Mouse (Mus musculus): ENCODE data around the gene Cib2. TPM values are rescaled to one million over a fixed set of nuclear protein-coding genes. Genes with fewer than 3 reads are reported as not detected.

Cib2 gene
- total RNA-seq, 2 experiments from 2014 or later: 23.6 to 23.9 TPM

DNA sequence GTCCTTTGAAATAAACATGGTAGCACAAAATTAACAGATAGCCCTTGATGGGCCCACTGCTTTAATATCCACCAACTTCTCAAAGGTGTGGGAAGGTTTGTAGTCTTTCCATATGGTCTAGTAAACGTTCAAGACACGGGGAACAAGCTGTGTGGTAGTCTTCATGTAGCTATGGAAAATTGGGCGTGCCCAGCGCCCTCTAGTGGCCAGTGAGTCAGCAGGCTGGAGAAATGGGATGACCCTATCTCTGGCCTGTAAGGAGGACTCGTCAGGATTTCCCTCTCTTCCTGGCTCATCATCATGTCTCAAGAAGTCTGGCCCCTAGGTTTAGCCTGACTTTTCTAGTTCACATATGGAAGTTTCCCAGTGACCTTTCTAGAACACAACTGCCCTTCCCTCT is 12.5 kb downstream of the Cib2 start:
- DNase-seq: peak; percentile 67

DNA sequence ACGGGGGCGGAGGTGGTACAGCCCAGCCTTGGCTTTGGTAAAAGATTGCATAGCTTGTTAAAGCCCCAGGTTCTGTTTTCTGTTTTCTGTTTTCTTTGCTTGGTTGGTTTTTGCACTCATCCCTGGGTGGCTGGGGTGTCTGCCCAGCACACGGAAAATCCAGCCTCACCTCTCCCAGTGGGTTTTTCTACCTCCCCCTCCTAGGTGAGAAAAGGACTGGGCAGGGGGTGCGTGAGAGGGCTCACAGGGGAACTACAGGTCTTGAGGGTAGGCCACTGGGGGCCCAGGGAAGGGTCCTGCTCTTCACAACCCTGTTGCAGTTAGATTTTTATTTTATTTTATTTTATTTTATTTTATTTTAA is 15.1 kb downstream of the Cib2 start:
- no peak for DNase-seq

DNA sequence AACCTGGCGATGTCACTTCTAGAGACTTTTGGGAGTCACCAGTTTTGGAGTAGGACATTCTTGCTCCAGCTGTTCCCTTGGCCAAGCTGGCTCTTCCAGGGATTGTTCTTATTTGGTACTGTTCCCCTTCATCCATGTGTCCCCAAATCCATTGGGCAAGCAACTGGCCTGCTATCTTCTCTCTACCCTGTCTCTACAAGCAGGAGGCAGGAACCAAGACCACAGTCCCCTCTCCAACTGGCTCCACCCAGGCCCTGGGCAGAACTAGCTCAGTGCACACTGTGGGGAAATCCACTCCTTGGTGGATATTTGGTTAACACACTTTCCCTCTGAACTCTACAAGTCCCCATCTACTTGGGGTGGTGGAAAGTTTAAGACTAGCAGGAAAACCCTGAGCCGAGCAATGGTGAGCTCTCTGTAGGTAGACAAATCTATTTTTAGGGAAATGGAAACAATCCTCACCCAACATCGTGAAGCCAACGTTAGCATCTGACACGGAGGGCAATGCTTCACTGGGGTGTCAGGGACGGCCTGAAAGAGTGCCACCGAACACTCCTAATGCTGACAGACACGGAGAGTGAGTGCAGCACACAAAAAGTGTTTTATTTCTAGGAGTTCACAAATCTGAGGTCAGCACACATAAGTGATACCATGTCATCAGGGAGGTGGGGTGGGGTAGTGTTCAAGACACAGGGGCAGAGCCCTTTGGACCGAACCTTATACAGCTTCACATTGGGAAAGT is 15.6 kb downstream of the Cib2 start:
- no peak for DNase-seq

DNA sequence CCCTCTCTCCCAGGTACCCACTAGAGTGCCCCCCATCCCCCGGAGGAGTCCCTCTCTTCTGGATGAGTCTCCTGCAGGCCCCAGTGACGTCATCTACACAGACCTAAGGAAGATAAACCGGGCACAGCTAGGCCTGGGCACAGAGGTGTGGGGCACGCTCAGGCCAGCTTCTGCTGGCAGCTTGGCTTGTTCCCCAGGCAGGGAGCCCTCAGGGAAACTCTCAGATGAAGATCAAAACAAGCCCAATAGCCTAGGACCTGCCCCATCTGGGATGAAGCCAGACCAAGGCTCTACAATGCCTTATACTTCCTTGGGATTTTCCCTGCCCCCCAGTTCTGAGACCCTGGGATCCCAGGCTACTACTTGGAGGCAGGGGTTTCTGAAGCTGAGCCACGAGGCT is 19.2 kb downstream of the Cib2 start:
- DNase-seq: no peak

- no peak for DNase-seq
Measured at GRCm38 (mm10) chr9:54538684-54539083, 21.3 kb downstream of the Cib2 start, which contains the start of gene Sh2d7. Gene Sh2d7, plus strand, starts transcription at chr9:54538984.

DNA sequence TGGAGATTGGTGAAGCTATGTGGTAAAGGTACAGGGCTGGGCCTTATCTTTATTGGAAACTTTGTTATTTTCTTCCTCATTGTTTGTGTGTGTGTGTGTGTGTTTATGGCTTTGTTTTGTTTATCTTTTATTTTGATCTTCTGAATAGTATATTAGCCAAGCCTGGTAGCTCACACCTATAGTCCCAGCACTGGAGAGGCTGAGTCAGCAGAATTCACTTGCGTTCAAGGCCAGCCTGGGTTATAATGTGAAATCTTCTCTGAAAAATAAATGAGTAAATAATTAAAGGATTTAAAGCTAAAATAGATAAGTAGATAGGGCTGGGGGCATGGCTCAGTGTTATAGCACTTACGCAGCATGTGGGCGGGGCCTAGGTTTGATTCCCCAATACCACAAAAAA is 21.8 kb downstream of the Cib2 start:
- no peak for DNase-seq

DNA sequence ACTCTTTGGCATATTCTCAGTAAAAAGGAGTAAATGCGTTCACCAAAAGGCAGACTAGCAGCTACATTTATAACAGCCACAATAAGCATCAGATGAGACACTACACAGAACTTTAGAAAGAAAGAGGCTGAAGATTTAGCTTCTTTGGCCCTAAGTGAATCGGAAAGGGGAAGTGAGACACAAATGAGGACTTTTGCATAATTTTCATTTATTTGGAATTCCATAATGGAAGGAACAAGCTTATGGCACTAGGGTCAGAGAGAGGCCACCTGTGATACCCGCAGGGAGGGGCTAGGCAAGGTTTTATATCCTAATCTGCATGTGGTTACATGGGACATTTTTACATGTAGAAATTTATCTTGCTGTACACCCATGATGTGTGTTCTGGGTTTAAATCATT is 22.5 kb downstream of the Cib2 start:
- no peak for DNase-seq

DNA sequence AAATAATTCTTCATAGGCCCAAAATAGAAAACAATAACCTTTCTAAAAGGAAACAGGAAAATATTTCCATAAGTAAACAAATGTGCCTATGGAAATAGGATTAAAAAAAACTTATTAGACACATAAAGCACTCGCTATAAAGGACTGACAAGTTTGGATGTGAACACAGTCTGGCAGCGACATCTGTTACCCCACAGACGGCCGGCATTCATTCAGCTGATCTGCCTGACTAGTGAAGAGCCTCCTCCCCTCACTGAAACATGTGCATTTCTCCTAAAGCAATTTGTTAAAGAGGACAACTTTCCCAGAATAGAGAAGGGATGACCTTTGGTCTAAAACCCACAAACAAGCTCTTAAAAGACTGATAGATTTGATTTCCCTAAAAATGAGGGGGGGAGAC is 23.0 kb downstream of the Cib2 start:
- DNase-seq: no peak

DNA sequence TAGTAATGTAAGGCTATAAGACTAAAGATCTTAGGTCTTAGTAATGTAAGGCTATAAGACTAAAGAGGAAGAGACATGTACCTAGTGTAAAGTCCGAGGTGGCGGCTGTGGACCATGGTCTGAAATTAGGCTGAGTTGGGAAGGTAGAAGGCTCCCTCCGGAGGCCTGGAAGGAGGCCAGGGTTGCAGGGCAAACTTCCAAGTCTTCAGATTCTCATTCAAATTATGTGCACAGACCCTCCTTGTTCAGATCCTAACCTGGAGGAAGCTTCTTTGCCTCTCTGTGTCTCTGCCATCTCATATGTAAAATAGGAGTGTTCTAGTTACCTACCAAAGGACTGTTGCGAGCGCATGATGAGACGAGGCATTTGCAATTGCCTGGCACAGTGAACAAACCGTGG is 23.8 kb downstream of the Cib2 start:
- no peak for DNase-seq

DNA sequence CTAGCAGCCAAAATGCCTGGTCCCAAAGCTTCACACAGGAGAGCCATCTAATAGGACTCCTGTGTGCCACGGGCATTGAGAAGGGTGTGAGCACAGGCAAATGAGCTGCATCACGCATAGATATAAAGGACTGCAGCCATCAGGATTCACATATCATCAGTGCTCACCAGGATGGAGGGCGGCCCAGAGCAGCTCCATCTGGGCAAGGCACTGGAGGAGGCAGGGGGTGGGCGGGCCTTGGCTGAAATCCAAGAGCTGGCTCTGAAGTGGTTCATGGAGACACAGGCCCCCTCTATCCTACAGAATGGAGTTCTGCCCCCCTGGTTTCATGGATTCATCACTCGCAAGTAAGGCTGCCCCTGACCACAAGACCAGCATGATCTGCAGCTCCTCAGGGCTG is 26.0 kb downstream of the Cib2 start:
- DNase-seq: peak; percentile 26

DNA sequence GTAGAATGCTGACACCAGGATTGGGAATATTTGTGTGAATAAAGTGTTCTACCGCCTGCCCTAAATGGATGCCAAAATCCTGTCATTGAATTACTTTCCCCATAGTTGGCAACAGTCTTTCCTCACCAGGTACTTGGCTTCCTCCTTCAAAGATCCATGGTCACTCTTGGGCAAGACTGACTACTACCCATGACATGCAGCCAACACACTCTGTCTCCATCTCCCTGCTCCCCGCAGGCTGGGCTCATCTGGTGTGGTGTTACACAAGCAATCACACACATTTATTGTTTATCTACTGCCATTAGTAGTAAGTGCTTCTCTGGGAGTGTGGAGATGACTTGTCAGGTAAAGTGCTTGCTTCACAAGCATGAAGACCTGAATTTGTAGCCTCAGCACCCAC is 27.1 kb downstream of the Cib2 start:
- no peak for DNase-seq

- no peak for DNase-seq
Measured at GRCm38 (mm10) chr9:54531421-54531820, 28.6 kb downstream of the Cib2 start.

- DNase-seq: no peak
Measured at GRCm38 (mm10) chr9:54530836-54531235, 29.2 kb downstream of the Cib2 start.

DNA sequence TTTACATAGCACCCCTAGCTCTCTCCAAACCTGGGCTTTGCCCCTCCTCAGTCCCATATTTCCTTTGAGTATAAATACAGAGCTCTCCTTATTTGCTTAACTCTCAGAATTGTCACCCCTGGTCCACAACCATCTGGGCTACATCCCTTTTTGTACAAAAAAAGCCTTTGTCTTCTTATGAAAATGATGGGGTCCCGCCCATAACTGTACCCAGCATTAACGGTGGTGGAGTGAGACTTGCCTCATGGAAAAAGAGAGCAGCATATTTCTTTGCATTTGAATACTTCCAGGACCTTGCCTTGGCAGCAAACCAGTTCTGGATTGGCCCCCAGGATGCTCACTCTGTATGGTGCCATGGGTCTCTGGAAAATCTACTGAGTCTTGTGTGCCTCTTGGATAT is 30.1 kb downstream of the Cib2 start:
- no peak for DNase-seq

DNA sequence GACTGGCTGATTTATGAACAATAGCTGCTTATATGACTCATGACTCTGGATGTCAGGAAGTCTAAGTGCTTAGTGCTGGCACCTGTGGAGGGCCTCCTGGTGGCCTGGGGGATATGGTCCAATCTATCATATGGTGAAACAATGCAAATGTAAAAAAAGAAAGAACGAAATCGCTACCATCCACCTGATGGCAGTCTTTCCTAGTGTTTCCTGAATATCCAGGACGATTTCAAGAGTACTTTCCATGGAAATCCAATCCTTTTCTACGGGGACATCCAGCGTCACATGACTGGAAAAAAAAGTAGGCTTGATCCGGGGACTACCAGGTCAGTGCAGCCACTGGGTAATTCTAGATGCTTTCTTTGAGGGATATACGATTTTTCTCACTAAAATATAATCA is 32.3 kb downstream of the Cib2 start:
- DNase-seq: no peak

DNA sequence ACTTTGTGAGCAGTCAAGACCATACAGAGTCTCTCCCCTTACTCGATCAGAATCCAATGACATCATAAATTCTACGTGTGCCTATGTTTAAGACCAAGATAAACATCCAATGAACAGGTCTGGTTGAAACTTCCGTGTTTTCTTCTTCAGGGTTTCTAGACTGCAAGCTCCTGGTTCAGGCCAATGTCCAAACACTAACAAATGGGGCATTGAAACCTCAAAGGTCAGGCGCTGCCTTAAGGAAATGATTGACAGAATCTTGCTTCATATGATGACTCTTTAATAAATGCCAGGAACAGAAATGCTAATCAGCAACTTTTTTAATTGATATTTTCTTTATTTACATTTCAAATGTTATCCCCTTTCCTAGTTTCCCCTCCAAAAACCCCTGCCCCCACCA is 39.7 kb downstream of the Cib2 start:
- DNase-seq: no peak

- DNase-seq: no peak
Measured at GRCm38 (mm10) chr9:54518921-54519320, 41.1 kb downstream of the Cib2 start.

- no peak for DNase-seq
Measured at GRCm38 (mm10) chr9:54515991-54516390, 44.0 kb downstream of the Cib2 start.

DNA sequence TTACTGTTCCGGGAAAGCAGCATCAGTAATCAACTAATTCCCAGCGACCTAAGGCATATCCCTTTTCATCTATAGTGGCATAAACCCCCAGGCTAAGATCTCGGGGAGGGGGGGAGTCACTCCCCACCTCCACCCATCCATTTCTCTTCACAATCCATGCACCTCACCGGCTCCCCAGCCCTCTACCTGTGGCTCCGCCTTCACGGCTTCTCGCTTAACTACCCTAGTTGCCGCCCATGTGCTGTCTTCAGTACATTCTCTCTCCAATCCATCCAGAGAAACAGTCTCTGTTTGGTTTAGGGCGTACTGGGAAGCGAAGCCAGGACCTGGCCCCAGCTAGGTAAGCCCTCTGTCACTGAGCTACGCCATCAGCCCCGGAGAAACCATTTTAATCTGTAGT is 57.1 kb downstream of the Cib2 start:
- no peak for DNase-seq

- no peak for DNase-seq
Measured at GRCm38 (mm10) chr9:54502111-54502495, 57.9 kb downstream of the Cib2 start.

DNA sequence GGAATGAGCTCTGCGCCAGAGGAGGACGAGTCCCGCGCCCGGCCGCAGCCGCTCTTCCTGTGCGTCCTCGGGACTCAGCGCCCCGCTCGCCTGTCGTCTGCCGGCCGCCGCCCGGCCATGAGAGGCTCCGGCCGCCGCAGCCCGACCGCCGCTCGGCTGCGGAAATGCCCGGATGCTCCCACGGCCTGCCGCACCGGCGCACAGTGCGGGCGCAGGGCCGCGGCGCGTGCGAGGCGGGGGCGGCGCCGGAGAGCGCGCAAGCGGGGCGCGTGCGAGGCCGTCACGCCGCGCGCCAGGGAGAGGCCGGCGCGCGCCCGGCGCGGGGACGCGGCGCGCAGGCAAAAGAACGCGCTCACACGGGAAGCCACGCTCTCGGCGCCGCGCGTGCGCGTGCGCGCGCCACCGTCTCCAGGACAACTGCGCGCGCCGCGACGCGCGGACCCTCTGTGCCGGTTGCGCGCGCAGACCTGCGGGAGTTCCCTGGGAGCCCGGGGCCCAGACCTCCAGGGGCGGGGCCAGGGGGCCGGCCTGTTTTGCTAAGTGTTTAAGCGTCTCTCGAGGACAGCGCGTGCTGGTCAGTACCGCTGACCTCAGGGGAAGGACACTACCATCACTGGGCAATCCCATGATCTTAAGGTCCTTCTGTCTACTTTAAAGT is 58.4 kb downstream of the Cib2 start, which contains the start of gene Dmxl2:
Gene Dmxl2, minus strand, starts transcription at position 174 of the 658 bp plus-strand sequence.
- DNase-seq: peak; percentile 94

GRCm38 (mm10) chr9:54500832-54501452 is 59.1 kb downstream of the Cib2 start:
- peak; percentile 41 for DNase-seq

- no peak for DNase-seq
Measured at GRCm38 (mm10) chr9:54499791-54500190, 60.2 kb downstream of the Cib2 start.

DNA sequence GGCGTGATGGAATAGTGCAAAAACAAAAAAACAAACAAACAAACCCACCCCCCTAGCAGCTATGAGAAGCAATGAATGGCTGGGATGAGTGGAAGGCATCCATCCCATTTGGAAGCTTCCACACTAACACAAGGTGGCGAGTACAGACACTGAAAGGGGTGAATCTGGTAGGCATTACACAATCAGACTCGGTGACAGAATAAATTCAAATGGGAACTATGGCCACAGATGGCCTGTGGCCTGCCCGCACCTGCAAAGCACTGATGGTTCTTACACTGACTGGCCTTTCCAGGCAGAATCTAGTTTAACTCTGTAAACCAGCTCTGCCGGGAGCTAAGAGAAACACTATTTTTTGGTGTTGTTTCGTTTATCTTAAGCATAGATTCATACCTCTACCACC is 60.7 kb downstream of the Cib2 start:
- DNase-seq: no peak

Measured in gastrocnemius, postnatal 10 days (tissue).